Mouse (Mus musculus) small intestine, adult 2 months (tissue): ENCODE data around the gene Zscan18.

Source experiments
- CTCF ChIP-seq: fragments of 200-500 bp; IDR thresholded peaks from 2 replicates; pipeline ENCODE4 v1.5.1; 2012; ENCODE audit warnings: low read depth, mild to moderate bottlenecking, control low read depth, inconsistent platforms, low read length, moderate library complexity, mixed read lengths; ENCODE audit not compliant: insufficient replicate concordance, insufficient read length; ENCODE audit errors: extremely low read depth
- POLR2A ChIP-seq: fragments of 200-500 bp; IDR thresholded peaks from 2 replicates; pipeline ENCODE4 v1.6.1; 2012; ENCODE audit warnings: low read depth, mild to moderate bottlenecking, control low read depth, inconsistent platforms, low read length, moderate library complexity

DNA sequence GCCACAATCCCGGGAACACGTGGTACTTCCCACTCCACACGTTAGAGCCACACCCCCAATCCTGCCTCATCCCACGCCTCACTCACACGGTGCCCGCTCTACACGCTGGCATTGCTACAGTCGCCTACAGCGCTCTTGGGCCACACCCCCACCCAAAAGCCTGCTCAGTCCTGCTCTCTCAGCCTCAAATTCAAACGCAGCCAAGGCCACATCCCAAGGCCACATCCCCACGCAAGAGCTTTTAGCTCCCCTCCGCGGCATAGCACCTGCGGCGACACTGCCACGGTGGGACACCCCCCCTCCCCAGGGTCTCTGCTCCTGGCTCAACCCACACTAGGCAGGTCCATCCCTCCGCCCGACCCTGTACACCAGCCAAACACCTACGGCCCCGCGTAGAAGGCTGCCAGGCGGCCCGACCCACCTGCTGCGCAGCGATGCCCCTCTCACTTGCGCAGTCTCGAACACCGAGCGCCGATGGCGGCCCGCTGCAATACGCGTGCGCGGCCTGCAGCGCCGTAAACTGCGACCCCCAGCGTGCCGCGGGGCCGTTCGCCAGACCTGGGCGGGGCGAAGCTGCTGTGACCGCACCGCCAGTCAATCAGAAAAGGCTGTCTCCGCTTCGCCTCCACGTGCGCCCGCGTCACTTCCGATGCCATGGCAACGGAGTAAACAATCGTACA, 23.1 kb downstream of the Zscan18 start:
- TF ChIP-seq POLR2A, result no peak
- no peak for TF ChIP-seq CTCF
